Mouse (Mus musculus): ENCODE data around the gene Vsig8. TPM values are rescaled to one million over a fixed set of nuclear protein-coding genes. Genes with fewer than 3 reads are reported as not detected.
A peak's percentile ranks its signal among the peaks of the same experiment; 100 is the strongest.

The Vsig8 gene
- total RNA-seq, 2 experiments from 2014 or later, result 0.24 to 0.30 TPM

DNA sequence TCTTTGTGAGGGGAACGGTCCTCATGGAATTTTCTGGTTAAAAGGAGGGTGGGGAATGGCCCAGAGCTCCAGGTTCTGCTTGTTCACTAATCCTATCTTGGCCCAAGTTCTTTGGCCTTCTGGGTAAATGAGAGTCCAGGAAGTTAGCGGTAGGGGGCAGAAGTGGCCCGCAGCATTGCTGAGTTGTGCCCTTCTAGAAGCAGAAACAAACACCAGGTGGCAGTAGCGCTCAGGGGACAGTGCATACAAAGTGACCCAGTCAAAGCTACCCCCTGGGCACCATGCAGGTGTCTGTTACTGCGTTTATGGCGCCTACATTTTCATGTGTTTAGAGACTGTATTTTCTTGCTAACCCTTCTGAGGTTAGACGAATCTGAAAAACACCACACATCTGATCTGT lies 27.0 kb upstream of the Vsig8 start:
- DNase-seq, result peak; percentile 95

DNA sequence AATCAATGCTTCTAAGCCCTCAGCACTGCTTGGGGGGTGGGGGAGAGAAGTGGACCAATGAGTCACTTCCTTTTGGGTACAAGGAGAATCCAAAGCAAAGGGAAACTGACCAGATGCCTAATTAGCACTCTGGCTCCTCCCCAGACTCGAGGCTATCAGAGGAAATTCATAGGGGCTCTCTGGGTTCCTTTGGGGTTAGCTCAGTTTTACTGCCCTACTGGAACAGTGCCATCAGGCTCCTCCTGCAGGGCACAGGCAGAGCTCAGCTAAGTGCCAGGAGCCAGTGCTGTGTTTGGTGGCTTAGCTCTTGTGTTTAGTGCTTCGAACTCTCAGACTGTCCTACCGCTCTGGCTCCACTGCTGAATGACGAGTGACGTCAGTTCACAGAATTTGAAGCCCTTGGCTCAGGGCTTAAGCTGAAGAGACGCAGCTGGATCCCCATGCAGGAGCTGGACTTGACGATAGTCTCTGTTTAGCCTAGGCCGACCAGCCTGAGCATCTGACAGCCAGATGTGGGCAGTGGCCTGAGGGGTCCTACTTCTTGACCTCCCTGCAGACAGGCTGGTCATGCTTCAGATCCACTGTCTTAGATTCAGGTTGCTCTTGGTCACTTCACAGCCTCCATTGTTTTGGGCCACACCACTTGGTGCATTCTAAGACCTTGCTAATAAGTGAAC lies 25.1 kb upstream of the Vsig8 start:
- DNase-seq, result no peak

DNA sequence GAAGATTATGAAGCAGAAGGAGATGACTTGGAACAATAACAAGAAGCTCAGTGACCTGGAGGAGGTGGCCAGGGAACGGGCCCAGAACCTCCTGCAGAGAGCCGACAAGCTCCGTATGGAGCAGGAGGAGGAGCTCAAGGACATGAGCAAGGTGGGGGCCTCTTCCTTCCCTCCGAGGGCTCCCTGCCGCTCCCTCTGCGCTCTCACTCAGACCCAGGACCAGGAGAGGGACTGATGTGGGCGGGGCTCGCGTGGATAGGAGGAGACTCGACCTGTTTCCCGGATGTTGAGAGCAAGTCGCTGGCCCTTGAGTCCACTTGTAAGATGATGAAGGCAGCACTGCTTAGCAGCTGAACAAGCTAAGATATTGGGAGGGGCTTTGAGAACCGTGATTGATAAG lies 23.2 kb upstream of the Vsig8 start:
- no peak for DNase-seq

DNA sequence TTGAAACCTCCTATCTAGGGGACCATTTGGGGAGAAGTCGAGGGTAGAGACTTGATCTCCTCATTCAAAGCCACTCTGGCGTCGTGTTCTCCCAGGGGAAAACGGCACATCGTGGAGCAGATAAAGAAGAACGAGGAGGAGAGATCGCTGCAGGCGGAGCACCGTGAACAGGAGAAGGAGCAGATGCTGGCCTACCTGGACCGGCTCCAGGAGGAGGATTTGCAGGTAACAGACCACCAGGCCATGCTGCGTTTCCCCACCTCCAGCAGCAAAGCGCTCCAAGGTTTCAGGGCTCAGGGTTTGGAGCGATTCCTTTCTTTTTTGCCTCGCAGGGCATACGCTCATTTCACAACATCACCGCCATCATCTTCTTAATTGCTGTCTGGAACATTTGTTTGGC lies 20.6 kb upstream of the Vsig8 start:
- DNase-seq, result no peak

DNA sequence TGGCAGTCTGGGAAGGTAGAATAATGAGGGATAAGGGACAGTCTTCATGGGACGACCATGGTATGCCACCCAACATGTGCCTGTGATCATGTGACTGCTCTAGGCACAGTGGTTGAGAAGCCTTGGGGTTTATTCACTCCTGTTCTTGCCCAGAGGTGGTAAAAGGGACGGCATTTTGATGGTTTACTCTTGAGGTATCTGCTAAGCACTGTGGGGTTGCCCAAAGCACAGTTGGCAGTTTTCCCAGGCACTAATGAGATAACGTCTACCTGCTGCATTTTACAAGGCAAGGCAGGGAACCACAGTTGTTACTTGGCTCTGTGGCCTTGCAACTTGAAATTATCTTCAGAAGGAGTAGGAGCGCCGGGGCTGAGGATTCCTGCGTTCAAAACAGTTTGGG lies 15.9 kb upstream of the Vsig8 start:
- DNase-seq, result no peak

DNA sequence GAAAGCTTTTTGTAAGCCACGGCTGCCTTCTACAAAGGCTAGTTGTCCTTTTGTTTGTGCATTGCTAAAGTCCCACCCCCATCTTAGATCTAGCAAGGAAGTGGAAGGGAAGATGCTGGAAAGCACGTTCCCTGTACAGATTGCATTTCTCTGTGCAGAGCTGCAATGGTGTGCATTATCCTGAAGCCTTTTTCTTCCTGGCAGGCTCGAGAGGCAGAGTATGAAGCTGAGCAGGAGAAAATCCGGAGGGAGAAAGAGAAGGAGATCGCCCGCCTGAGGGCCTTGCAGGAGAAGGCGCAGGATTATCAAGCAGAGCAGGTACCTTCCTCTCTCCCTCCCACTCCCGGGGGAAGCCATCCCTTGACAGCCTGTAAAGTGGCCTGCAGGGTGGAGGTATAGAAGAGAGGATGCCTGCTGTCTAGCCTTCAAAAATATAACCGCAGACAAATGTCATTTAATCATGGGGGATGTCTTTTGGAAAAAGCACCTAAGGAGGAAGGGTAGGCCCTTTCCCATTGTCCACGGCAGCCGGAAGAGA lies 15.4 kb upstream of the Vsig8 start:
- no peak for DNase-seq

DNA sequence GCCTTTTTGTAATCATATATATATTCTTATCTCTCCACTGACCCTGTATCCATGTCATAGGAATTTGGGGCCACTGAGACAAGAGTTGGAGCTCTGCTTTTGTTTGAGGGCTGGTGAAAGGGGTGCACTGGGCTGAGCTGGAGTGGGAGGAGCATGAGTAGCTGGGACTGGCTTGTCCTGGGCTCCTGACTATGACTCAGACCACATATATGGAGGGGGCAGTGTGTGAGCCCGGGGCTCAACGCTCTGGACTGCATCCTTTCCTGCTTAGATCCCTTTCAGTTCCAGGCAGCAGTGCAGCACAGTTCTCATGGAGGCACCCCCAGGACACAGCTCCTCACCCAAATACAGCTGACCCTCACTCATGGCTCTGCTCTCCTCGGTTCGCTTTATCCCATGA lies 9.7 kb upstream of the Vsig8 start:
- DNase-seq, result no peak

DNA sequence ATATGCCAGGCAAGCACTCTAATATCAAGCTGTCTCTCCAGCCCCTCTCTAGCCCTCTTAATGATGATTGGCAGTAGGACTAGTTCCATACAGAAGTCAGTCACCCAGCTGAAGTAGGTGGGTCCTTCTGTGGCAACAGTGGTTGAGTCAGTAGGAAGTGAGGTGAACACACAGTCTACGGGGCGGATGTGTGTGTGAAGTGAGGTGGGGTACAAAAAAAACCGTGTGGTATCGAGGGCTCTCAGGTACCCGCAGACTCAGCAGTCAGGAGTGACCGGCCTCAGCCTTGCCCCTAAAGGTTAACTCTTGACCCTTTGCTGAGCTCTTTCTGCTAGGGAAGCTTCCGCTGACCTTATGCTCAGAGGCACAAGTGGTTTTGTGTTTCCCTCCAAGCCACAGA lies 7.2 kb upstream of the Vsig8 start:
- DNase-seq, result no peak

DNA sequence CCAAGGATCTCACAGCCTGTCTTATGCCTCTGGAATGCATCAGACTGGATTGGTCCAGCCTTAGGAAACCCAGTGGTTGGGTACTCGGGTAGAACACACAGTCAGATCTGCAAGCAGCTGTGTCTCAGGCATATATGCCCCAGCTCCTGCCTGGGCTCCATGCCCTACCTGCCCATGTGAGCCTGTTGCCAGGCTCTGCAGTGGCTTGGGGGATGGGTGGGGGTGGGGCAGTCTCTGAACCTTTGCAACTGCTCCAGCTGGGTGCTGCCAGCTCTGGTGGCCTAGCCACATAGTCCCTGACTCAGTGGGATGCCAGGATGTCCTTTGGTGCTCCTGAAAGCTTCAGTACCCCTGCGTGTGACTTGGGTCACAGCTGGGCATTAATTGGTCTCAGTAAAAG lies 6.4 kb upstream of the Vsig8 start:
- DNase-seq, result no peak

DNA sequence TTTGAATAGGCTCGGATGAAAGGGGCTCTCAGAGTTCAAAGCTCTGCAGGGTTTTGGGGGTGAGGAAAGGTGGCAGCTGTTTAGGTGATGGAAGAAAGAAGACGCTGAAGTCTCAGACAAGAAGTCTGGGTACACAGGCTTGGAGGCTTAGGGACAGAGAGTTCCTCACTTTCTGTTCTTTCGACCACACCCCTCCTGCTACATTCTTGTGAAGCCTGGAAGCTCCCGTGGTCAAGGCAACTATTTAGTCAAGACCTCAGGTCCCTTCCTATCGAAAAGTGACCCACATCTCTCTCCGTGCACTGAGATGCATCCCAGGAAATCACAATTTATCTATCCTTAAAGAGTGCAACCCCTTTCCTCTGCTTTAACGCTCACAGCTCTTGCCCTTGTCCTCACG lies 6.0 kb upstream of the Vsig8 start:
- no peak for DNase-seq

DNA sequence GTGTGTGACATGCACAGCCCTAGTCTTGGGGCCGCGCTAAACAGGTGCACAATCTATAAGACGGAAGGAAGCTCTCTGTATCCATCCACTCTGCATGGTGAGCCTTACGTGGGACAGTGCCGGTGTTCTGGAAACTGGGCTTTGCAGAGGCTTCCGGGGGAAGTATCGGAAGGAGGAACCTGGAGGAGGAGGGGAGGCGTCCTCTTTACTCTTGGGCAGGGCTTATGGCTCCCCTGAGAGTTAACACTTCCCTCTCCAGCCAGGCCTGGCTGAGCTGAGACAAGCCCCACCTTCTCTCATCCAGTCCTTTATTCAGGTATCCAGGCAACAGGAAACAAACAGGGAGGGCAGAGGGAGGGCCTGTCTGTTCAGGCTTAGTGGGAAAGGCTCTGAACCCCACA lies 5.2 kb upstream of the Vsig8 start:
- DNase-seq, result peak; percentile 48

DNA sequence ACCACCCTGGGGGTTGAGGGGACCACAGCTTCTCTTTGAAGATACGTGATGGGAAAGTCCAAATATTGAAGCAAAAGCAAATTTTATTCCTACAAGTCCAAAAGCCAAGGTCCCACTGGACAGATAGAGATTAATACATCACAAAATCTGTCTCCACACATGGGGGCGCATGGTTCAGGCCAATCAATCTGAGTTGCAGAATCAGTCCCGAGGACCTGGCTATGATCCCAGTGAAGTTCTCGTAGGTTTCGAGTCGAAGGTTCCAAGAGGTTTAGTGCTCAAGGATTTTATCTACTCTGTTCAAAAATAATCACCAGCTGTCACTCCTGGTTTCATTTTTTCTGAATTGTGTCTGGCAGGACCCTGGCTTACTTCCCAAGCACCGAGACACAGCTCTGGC lies 4.7 kb upstream of the Vsig8 start:
- DNase-seq, result no peak

DNA sequence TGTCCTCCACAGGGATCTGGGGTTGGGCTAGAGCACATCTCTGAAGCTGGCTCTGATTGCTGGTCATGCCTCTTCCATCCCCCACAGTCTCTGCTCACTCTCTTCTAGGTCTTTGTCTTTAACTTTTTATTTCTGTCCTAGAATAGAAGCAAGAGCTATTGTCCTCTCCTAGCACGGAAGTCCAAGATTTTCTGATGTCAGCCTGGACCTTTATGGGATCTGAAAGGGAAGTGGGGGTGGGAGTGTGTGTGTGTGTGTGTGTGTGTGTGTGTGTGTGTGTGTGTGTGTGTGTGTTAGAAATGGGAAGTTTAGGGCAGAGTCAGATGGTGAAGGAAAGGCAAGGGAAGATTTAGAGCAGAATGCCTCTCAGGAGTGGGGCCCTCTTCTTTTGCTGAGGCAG lies 3.1 kb upstream of the Vsig8 start:
- DNase-seq, result no peak

DNA sequence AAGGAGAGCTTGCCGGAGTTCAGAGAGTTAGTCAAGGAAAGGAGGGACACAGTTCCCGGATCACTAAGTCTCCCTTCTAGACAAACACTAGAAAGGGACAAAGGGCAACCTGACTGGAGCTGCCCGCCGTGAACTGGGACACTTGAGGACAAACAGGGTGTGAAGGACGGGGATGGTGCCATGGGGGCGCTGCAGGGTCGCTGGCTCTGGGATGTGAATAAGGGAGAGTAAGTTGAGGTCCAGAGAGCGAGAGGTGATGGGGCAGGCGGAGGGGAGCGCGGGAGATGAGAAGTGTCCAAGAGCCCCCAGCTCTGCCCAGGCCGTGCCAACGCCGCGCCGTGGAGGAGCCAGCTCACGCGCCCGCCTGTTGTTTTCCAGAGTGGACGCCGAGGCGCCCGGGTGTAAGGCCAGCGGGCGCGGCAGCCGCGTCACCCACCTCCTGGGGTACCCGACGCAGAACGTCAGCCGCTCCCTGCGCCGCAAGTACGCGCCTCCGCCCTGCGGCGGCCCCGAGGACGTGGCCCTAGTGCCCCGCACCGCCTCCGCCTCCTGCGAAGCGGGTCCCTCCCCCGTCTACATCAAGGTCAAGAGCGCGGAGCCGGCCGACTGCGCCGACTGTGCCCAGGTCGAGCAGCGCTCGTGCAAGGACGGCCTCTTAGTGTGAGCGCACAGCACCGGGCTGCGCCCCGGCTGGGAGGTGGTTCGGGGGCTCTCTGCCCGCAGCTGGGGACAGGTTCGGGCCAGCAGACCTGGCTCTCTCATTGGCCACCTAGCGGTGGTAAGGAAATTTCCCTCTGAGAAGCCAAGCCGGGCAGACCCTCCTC lies 7.1 kb downstream of the Vsig8 start:
- peak; percentile 82 for DNase-seq

DNA sequence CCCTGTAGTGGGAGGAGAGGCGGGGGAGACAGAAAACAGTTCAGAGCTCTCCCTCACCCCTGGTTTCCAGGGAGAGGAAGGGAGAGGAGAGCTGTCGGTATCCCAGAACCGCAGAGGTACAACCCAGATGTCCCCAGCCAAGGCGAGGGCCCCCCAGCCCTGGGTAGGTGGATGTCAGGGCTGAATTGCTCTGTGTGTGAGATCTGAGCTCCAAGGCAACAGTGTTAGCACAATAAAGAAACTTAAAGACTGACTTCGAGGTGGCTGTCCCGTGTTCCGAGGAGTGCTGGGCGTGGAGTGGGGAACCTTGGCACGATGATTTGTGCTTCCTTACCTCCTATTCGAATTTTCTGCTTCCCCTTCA lies 7.7 kb downstream of the Vsig8 start:
- no peak for DNase-seq

DNA sequence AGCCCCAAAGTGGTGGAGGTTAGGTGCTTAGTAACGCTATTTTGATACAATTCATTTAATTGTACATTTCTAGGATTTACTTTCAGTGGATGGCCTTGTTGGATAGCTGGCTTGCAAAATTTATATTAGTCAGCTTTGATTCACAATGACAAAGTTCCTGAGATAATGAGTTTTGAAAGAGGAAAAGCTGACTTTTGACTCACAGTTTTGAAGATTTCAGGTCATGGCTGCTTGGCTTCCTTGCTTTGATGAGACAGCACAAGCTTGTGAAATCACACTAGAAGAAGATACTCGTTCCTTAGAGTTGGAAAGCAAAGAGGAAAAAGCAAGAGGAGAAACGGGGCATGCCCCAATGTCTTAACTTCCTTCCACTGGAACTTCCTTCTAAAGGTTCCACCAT lies 10.4 kb downstream of the Vsig8 start:
- no peak for DNase-seq

DNA sequence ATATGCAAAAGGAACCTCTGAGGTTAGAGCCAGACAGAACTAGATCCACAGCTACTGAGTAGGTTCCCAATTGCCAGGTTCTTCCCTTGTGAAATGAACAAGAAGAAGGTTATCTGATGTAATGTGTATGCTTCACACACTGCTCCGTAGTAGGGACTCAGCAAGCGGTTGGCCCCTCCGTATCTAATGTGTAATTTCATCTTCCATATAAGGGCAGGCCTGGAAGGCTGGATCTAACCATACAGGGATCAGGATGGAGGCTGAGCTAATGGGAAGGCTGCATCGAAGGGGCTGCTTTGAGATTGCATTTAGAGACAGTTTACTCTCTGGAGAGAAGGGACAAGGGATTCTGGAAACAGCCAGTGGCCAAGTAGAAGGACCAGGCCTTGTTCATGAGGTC lies 12.0 kb downstream of the Vsig8 start:
- no peak for DNase-seq

DNA sequence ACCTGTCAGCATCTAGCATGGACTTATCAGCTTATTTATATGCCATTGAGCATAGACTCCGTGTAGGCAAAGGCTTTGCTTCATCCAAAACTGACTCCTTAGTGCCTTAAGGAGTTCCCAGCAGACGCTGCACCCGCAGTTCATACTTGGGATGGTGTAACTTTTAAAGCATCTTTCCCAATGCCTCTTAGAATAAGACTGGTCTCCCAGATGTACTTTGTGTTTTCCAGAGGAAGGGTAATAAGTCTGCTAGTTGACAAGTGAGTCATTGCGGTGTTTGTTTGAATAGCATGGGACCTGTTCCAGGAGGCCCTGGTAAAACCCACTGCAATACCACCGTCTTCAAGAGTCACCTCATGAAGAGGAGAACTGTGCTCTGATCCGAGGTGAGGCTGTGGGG lies 24.4 kb downstream of the Vsig8 start:
- DNase-seq, result no peak

DNA sequence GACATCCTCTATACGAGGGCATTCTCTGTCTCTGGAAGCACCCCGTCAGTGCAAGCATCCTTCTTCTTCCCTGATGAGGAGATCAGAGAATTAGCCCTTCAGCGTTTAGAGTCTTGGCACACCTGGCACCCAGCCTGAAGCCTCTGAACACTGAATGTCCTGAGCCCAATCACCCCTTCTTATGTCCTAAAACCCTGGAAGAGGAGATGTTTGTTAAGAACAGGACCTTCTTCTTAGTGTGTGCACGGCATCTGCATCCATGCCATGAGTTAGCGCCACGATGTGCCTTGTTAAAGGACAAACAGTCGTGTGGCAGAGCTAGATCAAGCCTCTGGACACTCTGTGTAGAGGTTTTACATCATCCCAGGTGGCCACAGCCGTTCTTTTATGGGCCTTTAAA lies 26.7 kb downstream of the Vsig8 start:
- DNase-seq, result no peak

DNA sequence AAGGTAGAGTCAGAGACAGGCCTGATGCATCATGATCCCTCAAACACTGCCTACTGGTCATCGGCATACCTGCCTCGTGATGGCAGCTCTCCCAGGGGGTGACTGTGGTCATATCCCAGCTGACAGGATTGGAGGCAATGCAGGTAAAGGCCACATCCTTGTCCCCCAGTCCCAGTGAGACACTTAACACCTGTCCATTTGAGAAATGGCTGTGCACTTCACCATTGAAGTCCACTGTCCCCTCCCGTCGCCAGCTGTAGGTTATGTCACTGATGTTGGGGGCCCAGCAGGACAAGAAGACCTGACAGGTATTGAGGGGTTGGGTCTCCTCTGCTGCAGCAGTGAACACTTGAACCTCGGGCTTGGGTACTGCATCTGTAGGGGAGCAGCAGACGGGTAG lies 28.5 kb downstream of the Vsig8 start:
- no peak for DNase-seq

DNA sequence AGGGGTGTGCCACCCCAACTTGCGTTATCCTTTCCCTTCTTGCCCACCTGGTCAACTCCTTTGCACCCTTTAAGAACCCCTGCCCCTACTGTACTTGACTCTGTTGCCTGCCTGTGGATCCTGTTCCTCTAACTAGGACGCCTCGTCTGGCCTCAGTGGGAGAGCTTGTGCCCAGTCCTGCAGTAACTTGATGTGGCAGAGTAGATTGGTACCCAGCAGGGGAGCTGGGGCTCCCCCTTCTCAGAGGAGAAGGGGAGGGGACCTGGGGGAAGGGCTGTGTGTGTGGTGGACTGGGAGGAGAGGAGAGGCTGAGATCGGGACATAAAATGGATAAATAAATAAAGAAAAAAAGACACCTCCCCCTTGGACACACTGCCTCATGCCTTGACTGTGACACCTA lies 29.3 kb downstream of the Vsig8 start:
- no peak for DNase-seq

DNA sequence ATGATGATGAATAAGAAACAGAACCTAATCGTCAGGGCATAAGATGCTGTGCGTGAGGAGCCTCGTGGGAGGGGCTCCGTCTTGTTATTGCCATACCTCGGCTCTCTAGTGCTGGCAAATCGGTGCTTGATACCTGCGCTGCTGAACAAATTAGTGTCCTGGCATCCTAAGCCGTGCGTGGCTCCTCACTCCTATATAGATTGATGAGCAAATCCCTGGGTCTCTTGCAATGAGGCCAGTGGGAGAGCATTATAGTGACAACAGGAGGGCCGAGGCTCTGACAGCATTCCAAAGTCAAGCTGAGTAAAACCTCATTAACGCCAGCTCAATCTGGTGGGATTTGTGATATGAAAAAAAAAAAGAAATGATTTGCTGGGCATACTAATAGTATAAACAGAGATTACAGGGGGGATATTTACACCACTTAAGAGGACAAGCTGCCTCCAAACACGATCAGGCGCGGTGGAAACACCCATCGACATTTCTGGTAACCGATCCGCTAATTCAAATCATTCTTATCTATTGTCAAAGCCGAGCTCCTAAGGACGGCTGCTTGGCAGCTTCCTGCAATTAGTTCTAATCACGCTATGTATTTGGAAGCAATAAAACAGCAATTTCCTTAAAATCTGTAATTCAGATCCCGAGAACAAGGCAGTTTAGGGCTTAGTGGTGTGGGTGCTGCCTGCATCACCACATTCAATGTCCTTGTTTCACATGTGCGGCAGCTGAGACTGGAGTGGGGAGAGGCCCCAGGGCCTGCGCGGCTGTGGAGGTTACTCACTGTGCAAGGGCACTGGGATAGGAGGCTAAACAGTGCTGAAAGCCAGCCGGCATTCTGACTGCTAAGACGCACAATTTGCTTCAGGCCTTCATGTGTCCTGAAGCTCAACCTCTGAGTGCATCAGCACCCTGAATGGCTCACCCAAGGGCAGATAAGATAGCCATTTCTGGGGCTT lies 30.2 kb downstream of the Vsig8 start:
- DNase-seq, result peak; percentile 26

DNA sequence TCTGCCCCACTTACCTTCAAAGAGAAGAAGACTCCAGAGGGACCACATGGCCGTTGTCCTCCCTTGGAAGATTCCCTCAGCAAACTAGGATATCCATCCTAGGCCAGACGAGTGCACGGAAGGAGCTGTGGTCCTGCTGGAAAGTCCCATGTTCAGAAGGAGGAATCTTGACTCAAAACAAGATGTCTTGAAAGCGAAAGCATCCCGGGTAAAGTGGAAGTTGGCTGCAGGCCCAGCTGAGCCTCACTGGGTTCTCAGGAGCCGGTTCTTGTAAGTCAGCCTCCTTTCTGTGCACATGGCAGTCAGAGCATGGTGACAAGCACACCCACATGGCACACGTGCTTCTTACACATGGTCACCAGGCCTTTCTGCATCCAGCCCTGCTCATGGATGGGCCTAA lies 34.6 kb downstream of the Vsig8 start, which contains the start of gene Slamf8:
TSS of gene Slamf8 (minus strand) at position 184 of the 400 bp plus-strand sequence.
- DNase-seq, result peak; percentile 12

Measured in adrenal gland, postnatal 10 days (tissue).